Mouse (Mus musculus): ENCODE results near the gene Gga1. TPM values are rescaled to one million over a fixed set of nuclear protein-coding genes. Genes with fewer than 3 reads are reported as not detected.

Gene Gga1
- polyA plus RNA-seq, 1 experiment, result 71.2 TPM

DNA sequence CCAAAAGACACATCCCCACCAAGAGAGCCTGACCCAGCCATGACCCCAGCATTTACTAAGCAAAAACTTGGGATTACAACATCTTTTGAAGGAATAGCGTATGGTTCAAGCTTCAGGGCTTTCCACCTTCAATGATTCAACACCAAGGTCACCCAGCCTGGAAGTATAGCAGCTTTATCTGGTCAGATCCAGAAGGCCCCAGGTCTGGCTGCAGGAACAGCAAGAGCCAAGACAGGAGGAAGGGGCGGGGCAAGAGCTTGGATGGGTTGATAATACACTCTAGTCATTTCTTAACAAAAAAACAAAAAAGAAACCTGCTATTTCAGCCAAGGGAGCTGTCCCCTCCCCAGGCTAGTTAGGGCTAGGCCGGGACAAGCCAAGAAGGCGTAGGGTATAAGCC, 20.5 kb downstream of the Gga1 start:
- Histone ChIP-seq H3ac (ENCODE audit: control insufficient read depth, insufficient read length, low read depth) (no peak overlapping the region), H3K79me2 (ENCODE audit: control insufficient read depth, insufficient read depth) (no peaks in the 10 kb centered on the region), H3K27me3 (ENCODE audit: control insufficient read depth, insufficient read depth, insufficient read length) (no peaks in the 10 kb centered on the region), H3K4me3 (ENCODE audit: insufficient read depth, poor library complexity, severe bottlenecking) (no peak overlapping the region), H3K36me3 (ENCODE audit: control insufficient read depth, insufficient read depth) (peaks cover 9% of the 10 kb centered on the region), H3K79me3 (ENCODE audit: low read depth) (no peaks in the 10 kb centered on the region)
- no peak for TF ChIP-seq MYOG (IDR thresholded peaks at IDR 0.05; ENCODE audit: control insufficient read depth, extremely low read depth, insufficient read length)
- no peak for TF ChIP-seq MYOD1 (IDR thresholded peaks at IDR 0.05; ENCODE audit: control insufficient read depth, insufficient read length, low read depth)
- no peak for TF ChIP-seq FOSL1 (IDR thresholded peaks at IDR 0.05; ENCODE audit: insufficient read depth, low read length, poor library complexity, severe bottlenecking)
- no peak for TF ChIP-seq USF1 (IDR thresholded peaks at IDR 0.05; ENCODE audit: low read depth)

DNA sequence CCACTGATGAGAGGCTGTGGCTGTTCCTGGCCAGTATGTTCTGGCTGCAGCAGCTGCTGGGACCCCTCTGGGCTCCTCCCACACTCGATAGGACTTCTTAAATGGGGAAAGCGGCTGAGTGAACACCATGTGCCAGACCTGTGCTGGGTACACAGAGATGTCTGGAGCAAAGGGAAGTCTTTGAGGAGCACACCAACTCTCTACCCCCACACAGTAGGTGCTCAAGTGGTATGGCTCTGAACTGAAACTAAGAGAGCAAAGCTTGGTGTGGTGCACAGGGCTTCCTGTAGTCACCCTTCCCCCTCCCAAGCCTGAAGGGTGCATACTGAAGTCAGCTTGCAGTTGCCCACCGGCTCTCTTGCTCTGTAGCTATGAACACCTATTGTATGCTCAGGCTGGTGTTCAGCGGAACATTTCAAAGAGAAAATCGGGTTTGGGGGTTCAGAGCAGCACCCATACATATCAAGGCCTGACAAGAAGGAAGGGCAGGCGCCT, 21.6 kb downstream of the Gga1 start:
- Histone ChIP-seq H3K79me3 (ENCODE audit: low read depth) (no peaks in the 10 kb centered on the region), H3K4me3 (ENCODE audit: insufficient read depth, poor library complexity, severe bottlenecking) (no peak overlapping the region), H3ac (ENCODE audit: control insufficient read depth, insufficient read length, low read depth) (no peak overlapping the region), H3K27me3 (ENCODE audit: control insufficient read depth, insufficient read depth, insufficient read length) (no peaks in the 10 kb centered on the region), H3K36me3 (ENCODE audit: control insufficient read depth, insufficient read depth) (peaks cover 5% of the 10 kb centered on the region), H3K79me2 (ENCODE audit: control insufficient read depth, insufficient read depth) (no peaks in the 10 kb centered on the region)
- TF ChIP-seq MYOD1 (IDR thresholded peaks at IDR 0.05; ENCODE audit: control insufficient read depth, insufficient read length, low read depth) (no peak), MYOG (IDR thresholded peaks at IDR 0.05; ENCODE audit: control insufficient read depth, extremely low read depth, insufficient read length) (no peak), CTCF (IDR thresholded peaks at IDR 0.05; ENCODE audit: control insufficient read depth, insufficient read depth, insufficient read length) (no peak), CEBPB (IDR thresholded peaks at IDR 0.05; ENCODE audit: low read depth) (no peak)

DNA sequence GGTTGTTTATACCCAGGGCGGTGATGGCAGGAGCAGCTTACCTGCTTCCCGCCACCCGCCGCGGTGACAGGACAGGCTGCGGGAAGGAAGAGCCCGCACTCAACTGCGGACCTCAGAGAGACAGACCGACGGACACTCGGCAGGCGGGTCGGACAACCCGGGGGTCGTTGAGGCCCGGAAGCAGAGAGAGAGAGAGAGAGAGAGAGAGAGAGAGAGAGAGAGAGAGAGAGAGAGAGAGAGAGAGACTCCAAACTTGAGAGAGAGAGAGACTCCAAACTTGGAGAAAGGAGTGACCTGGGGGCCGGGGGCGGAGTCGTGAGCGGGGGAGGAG, 22.4 kb downstream of the Gga1 start, which contains the start of gene Gm49510:
TSS of gene Gm49510 (plus strand) at position 259 of the 331 bp plus-strand sequence.
- Histone ChIP-seq H3ac (ENCODE audit: control insufficient read depth, insufficient read length, low read depth) (peak within 1 kb of the TSS; percentile 92), H3K36me3 (ENCODE audit: control insufficient read depth, insufficient read depth) (peaks cover 3% of the 10 kb centered on the region), H3K4me3 (ENCODE audit: insufficient read depth, poor library complexity, severe bottlenecking) (peak within 1 kb of the TSS; percentile 65), H3K79me2 (ENCODE audit: control insufficient read depth, insufficient read depth) (no peaks in the 10 kb centered on the region), H3K27me3 (ENCODE audit: control insufficient read depth, insufficient read depth, insufficient read length) (no peaks in the 10 kb centered on the region), H3K79me3 (ENCODE audit: low read depth) (no peaks in the 10 kb centered on the region)
- TF ChIP-seq CEBPB (IDR thresholded peaks at IDR 0.05; ENCODE audit: low read depth) (no peak), CTCF (IDR thresholded peaks at IDR 0.05; ENCODE audit: control insufficient read depth, insufficient read depth, insufficient read length) (no peak), MYOG (IDR thresholded peaks at IDR 0.05; ENCODE audit: control insufficient read depth, extremely low read depth, insufficient read length) (no peak), MAX (IDR thresholded peaks at IDR 0.05) (no peak), USF1 (IDR thresholded peaks at IDR 0.05; ENCODE audit: low read depth) (no peak), FOSL1 (IDR thresholded peaks at IDR 0.05; ENCODE audit: insufficient read depth, low read length, poor library complexity, severe bottlenecking) (no peak), MYOD1 (IDR thresholded peaks at IDR 0.05; ENCODE audit: control insufficient read depth, insufficient read length, low read depth) (no peak)

- no peak for TF ChIP-seq USF1 (IDR thresholded peaks at IDR 0.05; ENCODE audit: low read depth)
- TF ChIP-seq MYOD1 (IDR thresholded peaks at IDR 0.05; ENCODE audit: control insufficient read depth, insufficient read length, low read depth), result no peak
- TF ChIP-seq CTCF (IDR thresholded peaks at IDR 0.05; ENCODE audit: control insufficient read depth, insufficient read depth, insufficient read length), result no peak
- no peak for TF ChIP-seq FOSL1 (IDR thresholded peaks at IDR 0.05; ENCODE audit: insufficient read depth, low read length, poor library complexity, severe bottlenecking)
- TF ChIP-seq MAX (IDR thresholded peaks at IDR 0.05), result no peak
- TF ChIP-seq MYOG (IDR thresholded peaks at IDR 0.05; ENCODE audit: control insufficient read depth, extremely low read depth, insufficient read length), result no peak
- TF ChIP-seq CEBPB (IDR thresholded peaks at IDR 0.05; ENCODE audit: low read depth), result no peak
- H3K36me3 ChIP-seq (ENCODE audit: control insufficient read depth, insufficient read depth), result peaks cover 7% of the 10 kb centered on the region
- no peaks in the 10 kb centered on the region for H3K27me3 ChIP-seq (ENCODE audit: control insufficient read depth, insufficient read depth, insufficient read length)
- H3ac ChIP-seq (ENCODE audit: control insufficient read depth, insufficient read length, low read depth), result peak within 1 kb of the TSS; percentile 92
- no peaks in the 10 kb centered on the region for H3K79me2 ChIP-seq (ENCODE audit: control insufficient read depth, insufficient read depth)
- H3K79me3 ChIP-seq (ENCODE audit: low read depth), result no peaks in the 10 kb centered on the region
- peak within 1 kb of the TSS; percentile 65 for H3K4me3 ChIP-seq (ENCODE audit: insufficient read depth, poor library complexity, severe bottlenecking)
Measured at GRCm38 (mm10) chr15:78899740-78900584, 23.0 kb downstream of the Gga1 start, which contains the start of gene Sh3bp1. Gene Sh3bp1, plus strand, starts transcription at chr15:78899768.

DNA sequence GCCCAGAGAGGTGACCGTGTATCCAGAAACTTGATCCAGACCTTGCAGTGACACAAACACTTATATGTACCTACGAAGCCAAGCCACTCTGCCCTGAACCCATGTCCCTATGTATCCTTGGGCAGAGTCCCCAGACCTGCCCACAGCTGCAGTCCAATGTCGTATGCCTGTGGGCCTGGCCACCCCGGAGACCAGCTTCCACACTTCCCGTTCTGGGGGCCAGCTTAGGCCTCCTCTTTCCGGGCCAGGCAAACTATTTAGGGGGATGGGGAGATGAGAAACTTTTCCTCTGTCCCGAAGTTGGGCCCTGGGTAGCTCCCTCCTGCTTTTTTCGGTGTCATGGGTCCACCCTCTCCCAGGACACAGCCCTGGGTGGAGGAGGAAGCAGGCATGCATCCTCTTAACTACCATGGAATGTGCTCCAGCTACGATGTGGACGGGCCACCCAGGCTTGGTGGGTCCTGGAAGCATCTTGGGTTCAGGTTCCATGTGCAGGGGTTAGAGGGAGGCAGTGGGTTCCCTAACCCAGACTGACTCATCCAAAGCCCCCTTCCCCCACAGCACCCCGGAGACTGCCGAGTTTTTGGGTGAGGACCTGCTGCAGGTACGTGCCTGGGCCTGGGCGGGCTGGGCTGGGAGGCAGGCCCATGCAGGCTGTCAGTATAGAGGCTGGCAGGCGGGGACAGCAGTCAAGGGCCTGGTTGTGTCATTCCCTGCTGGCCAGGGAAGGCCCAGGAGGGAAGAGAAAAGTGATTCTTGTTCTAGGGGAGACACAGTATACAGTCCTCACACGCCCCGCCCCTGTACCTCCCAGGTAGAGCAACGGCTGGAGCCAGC, 23.8 kb downstream of the Gga1 start:
- H3K36me3 ChIP-seq (ENCODE audit: control insufficient read depth, insufficient read depth), result peaks cover 11% of the 10 kb centered on the region

More for the DNA sequence above, 23.8 kb downstream of the Gga1 start:
- Histone ChIP-seq H3K79me2 (ENCODE audit: control insufficient read depth, insufficient read depth) (no peaks in the 10 kb centered on the region), H3K79me3 (ENCODE audit: low read depth) (no peaks in the 10 kb centered on the region), H3ac (ENCODE audit: control insufficient read depth, insufficient read length, low read depth) (peak overlapping the region; percentile 92), H3K27me3 (ENCODE audit: control insufficient read depth, insufficient read depth, insufficient read length) (no peaks in the 10 kb centered on the region), H3K4me3 (ENCODE audit: insufficient read depth, poor library complexity, severe bottlenecking) (peak overlapping the region; percentile 65)
- TF ChIP-seq CTCF (IDR thresholded peaks at IDR 0.05; ENCODE audit: control insufficient read depth, insufficient read depth, insufficient read length) (no peak), USF1 (IDR thresholded peaks at IDR 0.05; ENCODE audit: low read depth) (no peak), CEBPB (IDR thresholded peaks at IDR 0.05; ENCODE audit: low read depth) (no peak), MAX (IDR thresholded peaks at IDR 0.05) (no peak), MYOD1 (IDR thresholded peaks at IDR 0.05; ENCODE audit: control insufficient read depth, insufficient read length, low read depth) (no peak)

Measured in C2C12 (cell line).